Mouse (Mus musculus) cortical plate, adult 2 months (tissue): ENCODE data around the gene N4bp2l1.

ENCODE experiments used
- CTCF ChIP-seq: fragments of 200-500 bp; IDR thresholded peaks from 2 replicates; pipeline ENCODE4 v1.5.1; 2011; ENCODE audit warnings: mild to moderate bottlenecking, control low read depth, low read length; ENCODE audit not compliant: insufficient read depth; ENCODE audit errors: extremely low read depth
- POLR2A ChIP-seq: fragments of 200-500 bp; IDR thresholded peaks from 2 replicates; pipeline ENCODE4 v1.6.1; 2011; ENCODE audit warnings: mild to moderate bottlenecking, low read length, control low read depth; ENCODE audit not compliant: insufficient read depth; ENCODE audit errors: extremely low read depth

GRCm38 (mm10) chr5:150594649-150595339, 2.2 kb downstream of the N4bp2l1 start:
- TF ChIP-seq POLR2A (no peak), CTCF (no peak)
